Mouse (Mus musculus) embryonic facial prominence, embryonic 11.5 days (tissue): Measurements from ENCODE around the gene Abl1. TPM values are rescaled to one million over a fixed set of nuclear protein-coding genes. Genes with fewer than 3 reads are reported as not detected.
A peak's percentile ranks its signal among the peaks of the same experiment; 100 is the strongest.

Experiments used
- ATAC-seq: fragments of 200-750 bp; cut with Nextera tagmentation; replicated peaks from 2 replicates; pipeline ENCODE4 v1.8.0; 2017; ENCODE audit warnings: low read depth; ENCODE audit not compliant: insufficient number of reproducible peaks, low FRiP score, low TSS enrichment
- DNase-seq: peaks from one replicate; pipeline ENCODE4 v3.0.0-alpha.2; 2015; ENCODE audit warnings: low spot score
- H3K27ac ChIP-seq: fragments of 300-500 bp; sonication (generic); replicated peaks from 2 replicates; pipeline ENCODE4 v1.5.1; 2014; ENCODE audit warnings: mild to moderate bottlenecking, low read depth, low read length, control low read depth
- H3K27me3 ChIP-seq: fragments of 300-500 bp; sonication (generic); 2 replicates; pipeline ENCODE4 v1.6.1; 2014; ENCODE audit warnings: mild to moderate bottlenecking, low read length, moderate library complexity, mixed read lengths; ENCODE audit not compliant: control insufficient read depth, insufficient read depth
- H3K36me3 ChIP-seq: fragments of 300-500 bp; sonication (generic); replicated peaks from 2 replicates; pipeline ENCODE4 v1.6.1; 2014; ENCODE audit warnings: low read depth, mild to moderate bottlenecking, low read length, moderate library complexity, mixed read lengths; ENCODE audit not compliant: control insufficient read depth, insufficient read depth
- H3K4me1 ChIP-seq: fragments of 300-500 bp; sonication (generic); 2 replicates; pipeline ENCODE4 v1.6.1; 2014; ENCODE audit warnings: low read length, mixed read lengths; ENCODE audit not compliant: control insufficient read depth, insufficient read depth
- H3K4me2 ChIP-seq: fragments of 300-500 bp; sonication (generic); 2 replicates; pipeline ENCODE4 v1.6.1; 2014; ENCODE audit warnings: low read depth, mild to moderate bottlenecking, control low read depth, low read length, moderate library complexity
- H3K4me3 ChIP-seq: fragments of 300-500 bp; sonication (generic); 2 replicates; pipeline ENCODE4 v1.5.1; 2014; ENCODE audit warnings: low read depth, low read length, control low read depth
- H3K9ac ChIP-seq: fragments of 300-500 bp; sonication (generic); replicated peaks from 2 replicates; pipeline ENCODE4 v1.6.1; 2014; ENCODE audit warnings: mild to moderate bottlenecking, control low read depth, low read length
- H3K9me3 ChIP-seq: fragments of 300-500 bp; sonication (generic); replicated peaks from 2 replicates; pipeline ENCODE4 v1.6.1; 2016; ENCODE audit warnings: mild to moderate bottlenecking, low read length, inconsistent platforms, mixed read lengths; ENCODE audit not compliant: control insufficient read depth
- WGBS: fragments of 180-500 bp; shearing (Covaris S2); extraction: QIAGEN DNeasy Blood & Tissue Kit; methylation state at CpG from one replicate; pipeline ENCODE4 v1.1.7; 2014; 5-methylcytosine and 5-hydroxymethylcytosine counted together
- polyA plus RNA-seq: library from polyadenylated mRNA; unstranded; fragments of >200 nt; fragmentation: Nextera tagmentation; extraction: Ambion mirVana; gene quantifications from 2 replicates; pipeline ENCODE4 v1.2.1, GENCODE M21; 2014

Abl1 gene
- polyA plus RNA-seq, 1 experiment from 2014 or later: 39.5 TPM

- under 1% methylated on average over 38 of the region's 42 CpGs for WGBS
- no peaks in the 10 kb centered on the region for H3K9me3 ChIP-seq
- peak overlapping the region; percentile 100 for H3K9ac ChIP-seq
- H3K36me3 ChIP-seq: no peaks in the 10 kb centered on the region
- peak overlapping the region; percentile 92 for H3K27ac ChIP-seq
- H3K4me2 ChIP-seq: peak overlapping the region; percentile 90
- DNase-seq (peak; percentile 94), ATAC-seq (peak; percentile 89)
- H3K4me1 ChIP-seq: peaks cover 5% of the 10 kb centered on the region
- H3K4me3 ChIP-seq: peak overlapping the region; percentile 94
- no peaks in the 10 kb centered on the region for H3K27me3 ChIP-seq
These were observed 71.7 kb downstream of the Abl1 start for GRCm38 (mm10) chr2:31759751-31760460.

DNA sequence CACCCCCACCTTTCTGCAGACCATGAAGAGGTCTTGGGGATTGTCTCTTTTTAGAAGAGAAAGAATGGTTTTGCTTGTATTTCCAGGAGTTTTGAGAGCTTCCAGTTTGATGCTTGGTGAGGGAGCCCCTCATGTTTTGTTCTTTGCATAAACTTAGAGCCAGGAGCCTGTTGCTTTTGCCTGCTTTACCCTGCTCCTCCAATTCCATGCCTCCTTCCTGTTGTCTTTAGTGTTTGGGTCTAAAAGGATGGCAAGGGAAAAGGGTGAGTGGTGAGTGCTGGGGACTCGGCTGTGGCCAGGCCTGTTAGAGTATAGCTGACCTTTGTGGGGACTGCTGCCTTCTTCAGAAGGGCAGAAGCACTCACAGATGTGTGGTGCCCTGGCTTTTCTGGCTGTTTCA lies 72.3 kb downstream of the Abl1 start:
- no peak for ATAC-seq
- no peak for DNase-seq
- Histone ChIP-seq H3K4me3 (peak overlapping the region; percentile 94), H3K9ac (peak overlapping the region; percentile 100), H3K27me3 (no peaks in the 10 kb centered on the region), H3K9me3 (no peaks in the 10 kb centered on the region), H3K36me3 (no peaks in the 10 kb centered on the region), H3K4me2 (peak overlapping the region; percentile 90), H3K4me1 (peaks cover 5% of the 10 kb centered on the region), H3K27ac (peak overlapping the region; percentile 92)
- 0% methylated on average over 1 of the region's 1 CpGs for WGBS

GRCm38 (mm10) chr2:31761115-31761531 lies 72.9 kb downstream of the Abl1 start:
- no peaks in the 10 kb centered on the region for H3K36me3 ChIP-seq
- WGBS: 5% methylated on average over 7 of the region's 7 CpGs
- ATAC-seq: no peak
- H3K4me1 ChIP-seq: peaks cover 5% of the 10 kb centered on the region
- peak overlapping the region; percentile 92 for H3K27ac ChIP-seq
- DNase-seq: peak; percentile 76
- H3K27me3 ChIP-seq: no peaks in the 10 kb centered on the region
- H3K4me3 ChIP-seq: peak overlapping the region; percentile 94
- no peaks in the 10 kb centered on the region for H3K9me3 ChIP-seq
- H3K4me2 ChIP-seq: peak overlapping the region; percentile 90
- peak overlapping the region; percentile 100 for H3K9ac ChIP-seq

- H3K4me1 ChIP-seq: peaks cover 5% of the 10 kb centered on the region
- 6% methylated on average over 4 of the region's 4 CpGs for WGBS
- H3K27ac ChIP-seq: no peak overlapping the region; the same call in 1 of the 2 replicates
These were observed 73.4 kb downstream of the Abl1 start for GRCm38 (mm10) chr2:31761585-31761984.

DNA sequence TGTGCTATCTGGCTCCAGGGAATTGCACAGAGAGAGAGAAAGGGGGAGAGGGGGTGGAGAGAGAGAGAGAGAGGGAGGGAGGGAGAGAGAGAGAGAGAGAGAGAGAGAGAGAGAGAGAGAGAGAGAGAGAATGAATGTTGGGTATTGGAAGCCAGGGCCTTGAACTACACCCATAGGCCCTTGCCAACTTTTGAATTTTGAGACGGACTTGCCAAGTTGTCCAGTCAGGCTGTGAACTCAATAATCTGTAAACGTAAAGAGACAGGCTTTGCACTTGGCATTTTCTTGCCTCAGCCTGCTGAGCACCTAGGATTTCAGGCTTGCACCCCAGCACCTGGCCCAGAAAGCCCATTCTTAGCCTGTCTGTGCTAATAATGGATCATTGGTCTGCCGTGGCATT lies 74.0 kb downstream of the Abl1 start:
- no peak for DNase-seq
- no peak overlapping the region; the same call in 1 of the 2 replicates for H3K9ac ChIP-seq
- peak overlapping the region; percentile 94 for H3K4me3 ChIP-seq
- no peaks in the 10 kb centered on the region for H3K9me3 ChIP-seq
- H3K4me2 ChIP-seq: peak overlapping the region; percentile 90
- no peaks in the 10 kb centered on the region for H3K27me3 ChIP-seq
- 50% methylated on average over 3 of the region's 3 CpGs for WGBS
- ATAC-seq: no peak
- no peak overlapping the region; the same call in 1 of the 2 replicates for H3K27ac ChIP-seq
- no peaks in the 10 kb centered on the region for H3K36me3 ChIP-seq
- H3K4me1 ChIP-seq: peaks cover 5% of the 10 kb centered on the region

More at GRCm38 (mm10) chr2:31761585-31761984, 73.4 kb downstream of the Abl1 start:
- H3K4me2 ChIP-seq: peak overlapping the region; percentile 90
- no peak for DNase-seq
- H3K9me3 ChIP-seq: no peaks in the 10 kb centered on the region
- no peaks in the 10 kb centered on the region for H3K27me3 ChIP-seq
- H3K4me3 ChIP-seq: peak overlapping the region; percentile 94
- H3K36me3 ChIP-seq: no peaks in the 10 kb centered on the region
- H3K9ac ChIP-seq: peak overlapping the region; percentile 100
- no peak for ATAC-seq

DNA sequence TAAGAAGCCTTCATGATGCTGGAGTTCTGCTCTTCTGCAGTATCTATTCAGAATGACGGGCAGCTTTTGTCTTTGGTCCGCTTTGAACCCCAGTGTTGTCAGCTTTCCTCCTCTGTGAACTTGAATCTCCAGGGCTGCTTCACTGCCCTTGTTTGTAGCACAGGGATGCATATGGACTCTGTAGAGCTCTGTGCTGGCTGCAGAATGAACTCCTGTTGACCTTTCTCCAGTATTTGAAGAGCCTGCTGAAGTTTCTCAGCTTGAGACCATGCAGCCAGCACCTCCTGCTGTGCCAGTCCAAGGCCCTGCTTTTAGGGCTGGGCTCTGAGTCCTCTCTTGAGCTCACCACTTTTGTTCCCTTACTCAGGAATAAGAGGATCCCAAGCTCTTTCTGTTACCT lies 74.7 kb downstream of the Abl1 start:
- Histone ChIP-seq H3K36me3 (no peaks in the 10 kb centered on the region), H3K4me3 (no peak overlapping the region), H3K27ac (no peak overlapping the region), H3K4me1 (peaks cover 5% of the 10 kb centered on the region), H3K9me3 (no peaks in the 10 kb centered on the region), H3K27me3 (no peaks in the 10 kb centered on the region), H3K4me2 (no peak overlapping the region), H3K9ac (no peak overlapping the region)
- ATAC-seq (no peak), DNase-seq (no peak)
- 24% methylated on average over 2 of the region's 2 CpGs for WGBS

GRCm38 (mm10) chr2:31763271-31763670 lies 75.1 kb downstream of the Abl1 start:
- no peak overlapping the region for H3K27ac ChIP-seq
- H3K4me1 ChIP-seq: peaks cover 5% of the 10 kb centered on the region
- ATAC-seq: no peak
- H3K9me3 ChIP-seq: no peaks in the 10 kb centered on the region
- H3K4me2 ChIP-seq: no peak overlapping the region
- WGBS: 18% methylated on average over 2 of the region's 2 CpGs
- H3K9ac ChIP-seq: no peak overlapping the region
- no peaks in the 10 kb centered on the region for H3K27me3 ChIP-seq
- no peak overlapping the region for H3K4me3 ChIP-seq
- no peak for DNase-seq
- no peaks in the 10 kb centered on the region for H3K36me3 ChIP-seq

- DNase-seq: no peak
- Histone ChIP-seq H3K27ac (no peak overlapping the region), H3K4me3 (no peak overlapping the region), H3K4me1 (peaks cover 9% of the 10 kb centered on the region; the same call in 1 of the 2 replicates), H3K4me2 (no peak overlapping the region), H3K9me3 (no peaks in the 10 kb centered on the region), H3K36me3 (no peaks in the 10 kb centered on the region), H3K27me3 (no peaks in the 10 kb centered on the region), H3K9ac (no peak overlapping the region)
- WGBS: 96% methylated on average over 6 of the region's 6 CpGs
- peak; percentile 74 for ATAC-seq
These were observed 78.9 kb downstream of the Abl1 start for GRCm38 (mm10) chr2:31767104-31767503.
